Mouse (Mus musculus) heart, postnatal 10 days (tissue): ENCODE data around the gene Engase. TPM values are rescaled to one million over a fixed set of nuclear protein-coding genes. Genes with fewer than 3 reads are reported as not detected.

Source experiments
- DNase-seq, 2 experiments: peaks; one replicate each; pipeline ENCODE4 v3.0.0; 2021
- intact Hi-C: fragments of 180-260 bp; cut with DNase I; formaldehyde crosslinking; loops from one replicate; pipeline ENCODE4 v1.15.1; 2025
- total RNA-seq, 2 experiments: library from RNA; stranded (reverse); gene quantifications; 2 replicates each; pipeline ENCODE4 v1.2.3; 2021

The Engase gene
- total RNA-seq, 2 experiments from 2014 or later: 6.6 to 7.1 TPM

DNA sequence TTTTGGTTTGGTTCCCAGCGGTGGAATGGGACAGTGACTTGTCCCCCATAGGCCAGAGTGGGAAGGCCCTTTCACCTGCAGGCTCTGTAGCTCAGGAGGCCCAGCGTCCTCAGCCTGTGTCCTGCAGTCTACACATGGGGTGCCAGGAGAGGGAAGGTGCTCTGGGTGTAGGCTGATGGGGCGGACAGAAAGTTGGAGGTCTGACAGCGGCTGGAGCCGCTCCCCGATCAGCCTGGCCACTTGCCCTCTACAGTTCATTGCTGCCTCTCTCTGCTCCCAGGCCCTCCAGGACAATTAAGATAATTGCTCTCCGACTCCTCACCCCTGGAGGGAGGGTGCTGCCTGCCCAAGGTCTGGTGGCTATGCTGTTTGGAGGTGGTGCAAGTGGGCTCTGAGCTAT, 42.1 kb downstream of the Engase start:
- DNase-seq: peak; percentile 86 to 87
- intact Hi-C loops: no loop called here

DNA sequence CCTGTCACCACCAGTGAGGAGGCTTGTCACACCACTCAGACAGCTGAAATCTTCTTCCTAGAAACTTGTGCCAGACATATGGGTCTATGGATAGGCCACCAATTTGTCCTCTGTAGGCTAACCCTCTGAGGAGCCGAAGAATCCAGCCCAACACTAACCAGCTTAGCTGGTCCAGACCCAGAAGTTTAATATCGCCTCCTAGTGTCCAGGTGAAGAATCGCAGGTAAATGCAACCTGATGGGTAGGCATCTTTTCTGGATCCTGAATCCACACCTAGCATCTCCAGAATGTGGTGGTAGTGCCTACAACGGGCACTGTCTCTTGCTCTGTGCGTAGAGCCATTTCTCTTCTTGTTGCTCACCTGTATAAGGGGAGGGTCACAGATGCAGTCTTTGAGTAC, 43.6 kb downstream of the Engase start:
- DNase-seq: no peak
- intact Hi-C loops: no loop called here

DNA sequence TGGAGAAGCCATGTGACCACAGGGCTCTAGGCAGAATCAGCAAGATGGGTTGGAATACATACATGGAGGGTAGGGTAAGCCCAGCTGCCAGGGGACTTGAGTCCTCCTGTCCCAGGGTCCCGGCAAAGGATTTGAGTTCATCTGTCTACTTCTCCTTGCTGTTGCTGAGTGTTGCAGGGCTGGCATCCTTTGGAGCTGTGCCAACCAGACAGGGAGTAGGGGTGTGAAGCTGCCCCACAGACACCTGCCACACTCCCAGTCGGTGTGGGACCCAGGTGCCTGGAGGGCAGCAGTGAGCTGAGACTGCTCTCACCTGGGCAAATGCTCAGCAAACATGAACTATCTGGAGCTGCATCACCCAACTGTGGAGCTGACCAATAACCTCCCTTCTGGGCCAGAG, 44.3 kb downstream of the Engase start:
- DNase-seq: no peak
- intact Hi-C loops: no loop called here

DNA sequence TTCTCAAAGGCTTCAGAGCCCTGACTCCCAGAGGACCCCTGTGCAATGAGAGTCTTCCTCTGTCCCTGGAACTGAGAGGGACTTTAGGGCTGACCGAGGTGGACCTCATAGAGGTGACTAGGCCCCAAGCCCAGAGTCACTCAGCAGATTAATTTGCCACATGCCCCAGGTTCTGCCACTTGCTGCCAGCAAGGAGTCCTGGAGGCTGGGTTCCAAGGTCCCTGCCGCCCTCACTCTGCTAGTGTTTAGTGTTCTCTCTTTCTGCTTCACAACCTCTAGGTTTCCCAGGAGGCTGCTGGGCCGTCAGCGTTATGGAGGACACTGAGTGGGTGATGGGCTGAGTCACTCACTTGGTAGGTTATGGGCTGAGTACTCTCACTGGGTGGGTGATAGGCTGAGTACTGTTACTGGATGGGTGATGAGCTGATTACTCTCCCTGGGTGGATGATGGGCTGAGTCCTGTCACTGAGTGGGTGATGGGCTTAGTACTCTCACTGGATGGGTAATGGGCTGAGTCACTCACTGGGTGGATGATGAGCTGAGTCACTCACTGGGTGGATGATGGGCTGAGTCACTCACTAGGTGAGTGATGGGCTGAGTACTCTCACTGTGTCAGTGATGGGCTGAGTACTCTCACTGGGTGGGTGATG, 47.0 kb downstream of the Engase start:
- no peak for DNase-seq
- intact Hi-C loops: no loop called here

DNA sequence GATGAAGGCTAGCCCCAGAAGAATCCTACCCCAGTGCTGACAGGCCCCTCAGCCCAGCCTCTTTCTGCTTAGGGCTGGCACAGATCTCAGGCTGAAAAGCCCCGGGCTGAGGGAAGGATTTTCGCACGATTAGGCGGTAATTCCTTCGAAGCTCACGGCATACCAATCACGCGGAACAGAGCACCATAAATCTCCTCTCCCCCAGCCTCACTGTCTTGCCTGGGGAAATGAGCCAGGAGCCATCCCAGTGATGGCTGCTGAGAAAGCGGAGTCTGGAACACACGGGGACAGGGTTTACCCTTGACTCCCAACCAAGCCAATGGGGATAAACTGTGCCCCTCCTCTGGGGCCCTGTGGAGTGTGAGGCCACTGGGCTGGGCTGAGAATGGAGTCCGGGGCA, 48.4 kb downstream of the Engase start:
- no peak for DNase-seq
- intact Hi-C loops: no loop called here

DNA sequence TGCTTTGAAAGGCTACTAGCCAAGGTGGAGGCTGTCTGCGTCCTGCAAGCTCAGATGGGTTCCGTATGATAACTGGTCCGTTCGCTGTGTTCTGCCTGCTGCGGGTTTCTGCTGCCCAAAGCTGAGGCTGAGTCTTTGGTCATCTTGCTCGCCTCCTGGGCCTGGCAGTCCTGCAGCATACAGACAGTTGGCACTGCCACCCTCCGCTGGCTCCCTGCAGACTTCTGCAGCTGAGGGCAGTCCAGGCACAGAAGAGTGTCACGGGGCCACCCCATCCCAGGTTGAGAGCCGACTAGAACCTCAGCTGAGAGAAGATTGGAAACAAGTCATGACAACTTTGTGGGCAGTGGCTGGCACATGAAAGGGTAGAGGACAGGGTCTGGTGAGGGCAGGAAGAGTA, 52.1 kb downstream of the Engase start:
- intact Hi-C loops: no loop called here
- DNase-seq: no peak

DNA sequence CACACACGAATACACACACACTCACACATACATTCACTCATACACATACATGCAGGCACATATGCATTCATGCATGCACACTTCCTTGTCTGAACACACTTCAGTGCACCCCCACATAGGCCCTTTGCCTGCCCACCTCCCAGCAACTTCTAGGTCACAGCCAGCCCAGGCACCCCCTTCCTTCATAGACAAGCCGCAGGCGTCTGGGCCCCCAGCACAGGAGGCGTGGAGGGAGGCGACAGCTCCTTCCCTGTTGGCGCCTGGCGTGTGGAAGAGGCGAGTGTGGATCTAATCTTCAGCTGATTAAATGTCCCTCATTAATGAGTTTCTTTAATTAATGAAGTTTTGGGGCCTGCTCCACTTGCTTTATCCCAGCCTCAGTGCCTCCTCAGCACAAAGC, 53.7 kb downstream of the Engase start:
- DNase-seq: no peak
- intact Hi-C loops: no loop called here

DNA sequence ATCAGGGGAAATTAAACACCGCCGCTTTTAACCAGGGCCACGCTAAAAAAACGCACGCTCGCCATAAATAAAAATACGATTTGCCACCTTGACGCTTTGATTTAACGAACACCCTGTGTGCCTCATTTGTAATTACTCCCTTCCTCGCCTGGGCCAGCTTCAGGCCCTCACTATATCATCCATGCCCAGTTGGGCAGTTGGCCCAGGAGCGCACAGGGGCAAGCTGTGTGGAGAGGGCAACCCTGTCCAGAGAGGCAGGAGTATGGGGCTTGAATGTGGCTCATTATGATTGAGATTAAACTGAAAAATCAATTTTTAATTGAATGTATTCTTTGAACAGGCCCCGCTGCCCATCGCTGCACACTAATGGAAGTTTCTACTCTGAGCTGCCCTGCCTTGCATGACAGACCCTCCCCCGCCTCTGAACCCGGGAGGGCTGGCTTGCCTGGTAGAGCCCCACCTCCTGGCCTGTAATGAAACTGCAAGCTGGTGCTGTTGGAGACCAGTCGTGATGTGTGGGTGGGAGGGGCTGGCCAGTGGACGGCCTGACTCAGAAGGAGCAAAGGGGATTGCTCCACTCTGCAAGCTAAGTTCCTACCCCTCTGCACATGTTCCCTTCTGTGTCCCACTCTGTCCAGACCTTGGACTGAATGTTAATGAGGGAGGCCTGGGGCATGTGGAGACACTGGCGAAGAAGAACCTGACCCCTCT, 57.9 kb downstream of the Engase start:
- DNase-seq: peak; percentile 24 to 42
- intact Hi-C loops: no loop called here

DNA sequence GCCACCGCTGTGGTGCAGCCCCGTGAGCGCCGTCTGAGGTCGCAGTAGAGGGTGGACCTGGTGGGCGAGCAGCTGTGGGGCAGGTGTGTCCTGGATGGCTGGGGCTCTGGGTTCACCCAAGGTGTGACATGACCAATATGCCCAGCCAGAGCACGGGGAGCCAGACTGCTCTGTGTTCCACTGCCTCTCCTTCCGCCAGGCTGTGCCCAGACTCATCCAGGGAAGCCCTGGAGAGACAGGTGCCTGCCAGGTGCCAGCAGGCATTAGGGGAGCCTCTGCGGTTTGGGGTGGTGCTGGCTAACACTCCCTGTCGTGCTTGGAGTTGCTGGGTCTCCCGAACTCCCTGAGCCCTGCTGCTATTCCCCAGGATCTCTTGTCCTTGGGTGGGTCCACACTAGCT, 61.4 kb downstream of the Engase start:
- DNase-seq: no peak
- intact Hi-C loops: no loop called here

Other genes starting within 250 kb of the Engase start
- gene Cyth1, start 228.2 kb upstream of the Engase start, total RNA-seq: 10 to 100 TPM; 51.2 to 59.7 TPM
- 10 to 100 TPM; 13.9 TPM for gene Usp36, start 186.6 kb upstream of the Engase start, total RNA-seq
- gene Cep295nl, start 134.3 kb upstream of the Engase start, total RNA-seq: 1 to 10 TPM; 1.4 to 2.0 TPM
- gene Timp2, start 121.1 kb upstream of the Engase start, total RNA-seq: 100 to 1,000 TPM; 199 to 211 TPM
- 10 to 100 TPM; 31.3 to 31.7 TPM for gene Lgals3bp, start 74.7 kb upstream of the Engase start, total RNA-seq
- gene Cant1, start 57.7 kb upstream of the Engase start, total RNA-seq: 10 to 100 TPM; 20.4 to 22.0 TPM
- gene C1qtnf1, start 48.6 kb upstream of the Engase start, total RNA-seq: 10 to 100 TPM; 38.0 to 38.4 TPM